Mouse (Mus musculus): ENCODE results near the gene Axin2. TPM values are rescaled to one million over a fixed set of nuclear protein-coding genes. Genes with fewer than 3 reads are reported as not detected.

The Axin2 gene
- total RNA-seq, 2 experiments from 2014 or later: 30.6 to 33.8 TPM

DNA sequence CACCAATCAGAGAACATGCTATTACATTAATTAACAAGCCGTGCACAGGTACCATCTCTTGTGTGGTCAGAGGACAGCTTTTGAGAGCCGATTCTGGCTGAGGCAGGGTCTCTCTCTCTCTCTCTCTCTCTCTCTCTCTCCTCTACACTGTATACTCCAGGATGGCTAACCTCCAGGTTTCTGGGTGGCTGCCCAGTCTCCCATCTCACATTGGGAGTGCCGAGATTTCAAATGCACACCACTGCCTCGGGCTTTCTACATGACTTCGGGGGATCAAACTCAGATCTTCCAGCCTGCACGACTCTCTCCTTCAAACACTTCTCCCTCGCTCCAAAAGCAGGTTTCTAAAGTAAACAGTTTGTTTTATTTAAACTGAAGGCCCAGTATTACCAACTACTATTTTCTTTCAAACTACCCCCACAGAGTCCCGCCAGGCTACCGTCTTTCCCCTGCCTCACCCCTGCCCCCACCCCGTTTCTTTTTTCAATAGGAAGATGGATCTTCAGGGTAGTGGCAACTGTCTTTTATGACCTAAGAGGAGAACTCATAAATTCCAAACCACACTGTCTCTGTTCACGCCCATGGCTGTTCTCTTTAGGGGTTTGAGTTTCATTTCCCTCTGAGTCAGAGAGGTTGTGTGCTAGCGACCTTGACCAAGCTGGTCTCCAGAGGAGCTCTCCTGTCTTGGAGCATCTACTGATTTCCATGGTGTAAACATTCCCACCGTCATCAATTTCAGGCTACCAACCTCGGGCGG, 43.5 kb downstream of the Axin2 start:
- no peak for DNase-seq (ENCODE audit: low spot score in 2 of 2)

DNA sequence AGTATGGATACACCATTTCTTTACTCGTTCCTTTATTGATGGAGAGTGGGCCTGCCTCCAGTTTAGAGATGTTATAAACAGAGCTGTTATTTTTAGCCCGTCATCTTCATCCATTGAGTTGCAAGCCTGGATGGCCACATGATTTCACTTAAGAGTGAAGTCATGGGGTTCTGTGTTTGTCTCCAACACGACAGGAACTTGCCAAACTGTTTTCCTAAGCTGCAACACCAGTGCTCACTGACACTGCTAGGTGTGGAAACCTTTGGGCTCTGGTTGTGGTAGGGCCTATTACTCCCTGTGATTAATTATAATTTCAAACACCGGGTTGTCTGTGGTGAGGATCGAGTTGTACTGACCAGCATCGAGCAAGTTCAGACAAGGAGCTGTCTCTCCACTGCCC, 45.6 kb downstream of the Axin2 start:
- DNase-seq (ENCODE audit: low spot score in 2 of 2): no peak

DNA sequence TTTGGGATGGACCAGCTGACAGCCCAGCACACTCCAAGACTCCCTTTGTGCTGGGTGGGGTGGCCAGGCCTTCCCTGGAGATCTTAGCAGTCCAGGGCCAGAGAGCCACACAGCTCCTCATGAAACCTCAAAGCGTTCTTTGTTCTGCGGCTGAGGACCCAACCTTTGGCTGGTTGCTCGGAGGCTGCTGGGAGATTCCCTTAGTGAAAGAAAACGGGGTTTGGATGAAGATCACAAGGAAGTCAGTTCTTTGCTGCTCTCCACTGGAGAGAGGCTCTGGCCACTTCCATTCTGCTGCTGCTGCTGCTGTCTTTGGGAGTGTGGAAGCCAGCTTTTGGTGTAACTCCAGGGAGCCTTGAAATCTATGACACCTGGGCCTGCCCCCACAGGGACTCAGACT, 53.3 kb downstream of the Axin2 start:
- no peak for DNase-seq (ENCODE audit: low spot score in 2 of 2)

GRCm38 (mm10) chr11:108973866-108974265, 53.7 kb downstream of the Axin2 start:
- DNase-seq (ENCODE audit: low spot score in 2 of 2): no peak

DNA sequence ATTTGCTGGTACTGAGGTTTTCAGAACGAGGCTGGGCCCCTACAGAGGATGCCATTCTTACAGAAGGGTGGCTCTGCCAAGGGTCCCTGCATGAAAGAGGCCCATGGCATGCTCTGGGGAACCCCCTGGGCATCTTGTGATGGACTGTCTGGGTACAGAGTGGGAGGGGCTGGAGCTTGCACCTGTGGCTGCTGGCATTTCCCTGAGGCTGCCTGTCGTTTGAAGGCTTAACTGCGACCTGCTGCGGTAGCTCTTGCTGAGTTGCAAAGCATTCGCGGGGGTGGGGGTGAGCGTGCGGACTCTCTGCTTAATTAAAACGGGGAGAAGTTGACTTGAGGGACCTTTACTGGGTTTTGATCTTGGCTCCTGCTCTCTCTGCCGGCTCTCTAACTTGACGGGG, 55.4 kb downstream of the Axin2 start:
- no peak for DNase-seq (ENCODE audit: low spot score in 2 of 2)

- DNase-seq (ENCODE audit: low spot score in 2 of 2): peak; percentile 61 to 73
Observed at GRCm38 (mm10) chr11:108980530-108980929, 60.4 kb downstream of the Axin2 start.

- DNase-seq (ENCODE audit: low spot score in 2 of 2): peak in 1 of 2 experiments; percentile 20
Observed at GRCm38 (mm10) chr11:108981012-108981411, 60.9 kb downstream of the Axin2 start.

- peak in 1 of 2 experiments; percentile 40 for DNase-seq (ENCODE audit: low spot score in 2 of 2)
Observed at GRCm38 (mm10) chr11:108983409-108984064, 63.4 kb downstream of the Axin2 start.

- DNase-seq (ENCODE audit: low spot score in 2 of 2): no peak
Observed at GRCm38 (mm10) chr11:108984711-108985419, 64.7 kb downstream of the Axin2 start.

DNA sequence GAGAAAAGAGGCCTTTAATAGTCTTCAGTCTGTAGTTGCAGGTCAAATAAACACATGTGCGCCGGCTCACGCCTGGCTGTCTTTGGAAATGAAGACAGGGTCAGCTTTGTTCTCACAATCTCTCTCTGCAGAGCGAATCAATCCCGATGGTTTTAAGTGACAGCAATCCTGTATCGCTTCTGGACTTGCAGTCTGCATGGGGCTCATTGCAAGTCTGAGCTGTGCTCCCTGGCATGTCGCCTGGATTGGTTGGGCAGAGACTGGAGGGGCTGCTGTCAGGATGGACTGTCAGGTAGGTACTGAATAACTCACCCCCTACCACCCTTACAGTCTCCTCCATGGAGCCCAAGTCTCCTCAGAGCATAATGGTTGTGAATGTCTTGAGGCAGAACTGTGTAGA, 65.7 kb downstream of the Axin2 start:
- no peak for DNase-seq (ENCODE audit: low spot score in 2 of 2)

DNA sequence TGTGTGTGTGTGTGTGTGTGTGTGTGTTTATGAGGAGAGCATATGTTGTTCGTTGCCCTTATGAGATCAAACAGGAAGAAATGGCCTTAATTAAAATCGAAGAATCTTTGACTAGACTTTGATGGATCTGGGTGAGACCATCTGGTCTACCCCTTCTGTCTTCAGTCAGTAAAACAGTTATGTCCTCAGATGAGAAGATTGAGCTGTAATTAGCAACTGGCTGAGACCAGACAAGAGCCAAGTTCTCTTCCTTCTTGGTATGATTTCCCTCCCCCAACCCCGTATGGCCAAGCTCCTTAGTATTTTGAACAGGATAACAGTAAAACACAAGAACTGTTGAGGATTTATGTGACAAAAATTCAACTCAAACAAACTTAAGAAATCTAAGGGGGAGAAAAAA, 67.1 kb downstream of the Axin2 start:
- DNase-seq (ENCODE audit: low spot score in 2 of 2): peak; percentile 35 to 68

- no peak for DNase-seq (ENCODE audit: low spot score in 2 of 2)
Observed at GRCm38 (mm10) chr11:108987705-108988104, 67.6 kb downstream of the Axin2 start.

DNA sequence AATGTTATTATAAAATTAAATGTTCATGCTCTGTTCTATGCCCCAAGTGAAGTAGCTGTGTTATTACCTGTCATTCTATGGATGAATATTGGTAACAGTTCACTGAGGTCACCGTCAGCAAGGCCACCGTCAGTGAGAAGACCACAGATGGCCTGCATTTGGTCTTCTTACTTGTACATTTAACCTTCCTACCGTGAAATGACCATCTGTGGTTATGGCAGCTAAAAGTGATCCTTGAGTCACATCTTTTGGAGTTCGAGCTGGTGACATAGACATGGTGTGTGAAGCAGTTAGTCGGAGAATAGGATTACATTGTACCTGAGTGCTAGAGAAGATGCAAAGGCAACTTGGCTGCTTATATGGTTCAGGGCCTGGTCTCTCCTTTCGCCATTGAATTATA, 68.1 kb downstream of the Axin2 start:
- DNase-seq (ENCODE audit: low spot score in 2 of 2): no peak

GRCm38 (mm10) chr11:108989940-108990339, 69.8 kb downstream of the Axin2 start:
- DNase-seq (ENCODE audit: low spot score in 2 of 2): no peak

- no peak for DNase-seq (ENCODE audit: low spot score in 2 of 2)
Observed at GRCm38 (mm10) chr11:108993414-108993813, 73.3 kb downstream of the Axin2 start.

DNA sequence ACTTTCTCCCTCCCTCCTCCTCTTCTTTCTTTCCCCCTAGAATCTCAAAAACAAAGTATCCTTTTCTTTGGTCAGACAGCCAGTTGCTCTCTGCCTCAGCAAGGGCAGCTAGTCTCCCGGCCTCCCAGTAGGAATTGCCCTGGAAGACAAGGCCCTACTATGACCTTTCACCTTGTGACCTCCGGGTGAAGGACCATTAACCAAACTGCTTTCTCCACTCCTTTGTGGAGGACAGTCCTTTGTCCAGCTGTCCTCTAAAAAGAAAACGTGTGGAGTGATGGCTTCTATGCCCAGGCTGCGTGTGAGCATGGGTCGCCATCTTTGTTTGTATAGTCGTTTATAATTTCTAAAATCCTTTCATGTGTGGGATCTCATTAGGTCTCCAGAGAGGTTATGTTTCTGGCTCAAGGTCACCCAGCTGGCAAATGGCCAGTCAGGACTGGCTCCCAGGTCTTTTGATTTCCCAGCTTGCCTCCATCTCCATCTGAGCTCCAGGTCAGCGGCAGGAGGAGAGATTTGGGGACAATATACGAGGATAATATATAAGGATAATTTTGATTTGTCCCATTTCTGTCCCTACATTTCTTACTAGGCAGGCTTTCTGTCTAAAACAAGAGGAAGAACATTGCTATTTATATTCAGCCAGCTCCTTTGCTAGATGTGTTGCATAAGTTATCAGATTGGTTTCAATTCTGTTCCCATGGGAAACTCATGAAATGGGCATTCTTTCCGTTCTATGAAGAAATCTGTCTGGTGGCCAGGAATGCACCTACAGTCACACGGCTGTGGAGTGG, 75.2 kb downstream of the Axin2 start:
- DNase-seq (ENCODE audit: low spot score in 2 of 2): peak in 1 of 2 experiments; percentile 46

DNA sequence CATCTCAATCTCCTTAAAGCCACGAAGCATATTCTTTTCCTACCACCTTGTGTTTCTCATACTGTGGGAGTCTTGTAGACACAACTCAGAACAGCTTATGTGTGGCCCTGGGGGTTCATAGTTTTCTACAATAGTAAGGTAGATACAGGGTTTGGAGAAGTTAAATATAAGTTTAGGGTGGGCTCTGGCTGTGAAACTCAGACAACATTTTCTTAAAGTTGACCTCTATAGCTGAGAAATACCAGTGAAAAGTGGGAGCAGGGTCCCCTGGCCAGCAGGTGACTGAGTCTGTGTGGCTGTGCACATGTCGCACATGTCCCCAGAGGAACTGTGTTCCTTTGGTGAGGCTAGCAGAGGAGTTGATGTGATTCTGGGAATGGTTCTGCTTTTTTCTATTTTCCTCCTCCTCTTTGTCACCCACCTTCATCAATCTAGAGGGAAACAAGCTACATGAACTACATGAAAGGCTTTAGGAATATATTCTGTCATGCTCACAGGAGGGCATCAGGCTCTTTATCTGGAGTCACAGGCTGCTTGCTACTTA, 75.9 kb downstream of the Axin2 start:
- no peak for DNase-seq (ENCODE audit: low spot score in 2 of 2)

GRCm38 (mm10) chr11:108997816-108998215, 77.7 kb downstream of the Axin2 start:
- no peak for DNase-seq (ENCODE audit: low spot score in 2 of 2)
